Mouse (Mus musculus) ES-E14 (cell line): ENCODE results near the gene Crhr1. TPM values are rescaled to one million over a fixed set of nuclear protein-coding genes. Genes with fewer than 3 reads are reported as not detected.
A peak's percentile ranks its signal among the peaks of the same experiment; 100 is the strongest.

Experiments
- DNase-seq: peaks from one replicate; pipeline ENCODE4 v3.0.0-alpha.2; 2013; ENCODE audit warnings: low read depth, low spot score
- H3K27ac ChIP-seq: 2 replicates; pipeline ENCODE4 v1.5.1; 2012; ENCODE audit warnings: low read depth, mild to moderate bottlenecking, low read length, moderate library complexity, mixed read lengths; ENCODE audit not compliant: poor library complexity, insufficient read depth, severe bottlenecking
- H3K36me3 ChIP-seq: 2 replicates; pipeline ENCODE4 v1.6.1; 2012; ENCODE audit warnings: mild to moderate bottlenecking, low read length, moderate library complexity, mixed read lengths; ENCODE audit not compliant: control insufficient read depth, poor library complexity, insufficient read depth, severe bottlenecking
- H3K4me1 ChIP-seq, 2 experiments: fragments of 150-350 bp in 1 of 2; sonication (generic) in 1 of 2; 2 replicates each; pipeline ENCODE4 v1.6.1; 2012; ENCODE audit warnings: low read length in 2 of 2, mild to moderate bottlenecking in 1 of 2, mixed read lengths in 1 of 2; ENCODE audit not compliant: control insufficient read depth in 2 of 2, insufficient read depth in 2 of 2, poor library complexity in 1 of 2
- H3K4me3 ChIP-seq, 2 experiments: fragments of 150-350 bp in 1 of 2; sonication (generic) in 1 of 2; 2 replicates each; pipeline ENCODE4 v1.5.1; 2012; ENCODE audit warnings: low read length in 2 of 2, low read depth in 1 of 2, mild to moderate bottlenecking in 1 of 2, mixed read lengths in 1 of 2; ENCODE audit not compliant: insufficient read depth in 1 of 2, poor library complexity in 1 of 2, severe bottlenecking in 1 of 2
- H3K9ac ChIP-seq: 2 replicates; pipeline ENCODE4 v1.6.1; 2012; ENCODE audit warnings: low read depth, mild to moderate bottlenecking, low read length, mixed read lengths; ENCODE audit not compliant: poor library complexity, insufficient read depth, severe bottlenecking
- H3K9me3 ChIP-seq: fragments of 150-350 bp; sonication (generic); 2 replicates; pipeline ENCODE4 v1.6.1; 2012; ENCODE audit warnings: low read depth, mild to moderate bottlenecking, low read length; ENCODE audit not compliant: control insufficient read depth, insufficient read depth
- CHD2 ChIP-seq: IDR thresholded peaks from 2 replicates; pipeline ENCODE4 v1.6.1; 2014; ENCODE audit warnings: mild to moderate bottlenecking, low read depth, low read length, inconsistent platforms
- HCFC1 ChIP-seq: IDR thresholded peaks from 2 replicates; pipeline ENCODE4 v1.6.1; 2012; ENCODE audit warnings: low read length, inconsistent platforms, borderline replicate concordance; ENCODE audit not compliant: insufficient read depth
- MAFK ChIP-seq: IDR thresholded peaks from 2 replicates; pipeline ENCODE4 v1.6.1; 2014; ENCODE audit warnings: mild to moderate bottlenecking, low read depth, low read length, inconsistent platforms; ENCODE audit not compliant: insufficient read depth
- ZC3H11A ChIP-seq: IDR thresholded peaks from 2 replicates; pipeline ENCODE4 v1.6.1; 2012; ENCODE audit warnings: low read depth, mild to moderate bottlenecking, inconsistent platforms, low read length, borderline replicate concordance
- ZNF384 ChIP-seq: IDR thresholded peaks from 2 replicates; pipeline ENCODE4 v1.6.1; 2012; ENCODE audit warnings: low read depth, low read length, inconsistent platforms
- in situ Hi-C, 2 experiments: fragments of 600-800 bp; cut with MboI; formaldehyde crosslinking; loops; one replicate each; pipeline ENCODE4 v1.15.1; 2025; ENCODE audit warnings: low sequenced_read_pairs in 2 of 2, inconsistent platforms in 1 of 2; ENCODE audit not compliant: unreplicated experiment in 2 of 2
- total RNA-seq: library from RNA; depleted of rRNA; stranded (reverse); fragments of 300-350 nt; gene quantifications from 2 replicates; pipeline ENCODE4 v1.2.3, GENCODE M21; 2012

The Crhr1 gene
- total RNA-seq, 1 experiment, result 0.09 TPM

DNA sequence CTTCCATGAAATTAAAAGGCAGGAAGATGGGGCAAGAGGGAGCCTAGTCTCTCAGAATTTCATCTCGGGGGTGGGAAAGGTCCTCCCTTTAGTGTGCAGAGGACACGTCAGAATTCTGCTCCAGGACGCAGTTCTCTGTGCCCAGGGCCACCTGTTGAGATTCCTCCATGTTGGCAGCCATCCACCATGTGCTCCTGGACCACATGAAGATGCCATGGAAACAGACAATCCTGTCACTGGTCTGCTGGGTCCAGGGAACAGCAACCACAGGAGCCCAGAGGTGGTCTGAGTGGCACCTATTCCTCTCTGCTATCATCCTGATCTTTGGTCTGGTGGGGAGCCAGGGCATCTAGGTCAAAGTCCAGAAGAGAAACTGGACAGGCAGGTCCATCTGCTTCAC lies 6.3 kb downstream of the Crhr1 start:
- in situ Hi-C loops, result no loop called here
- TF ChIP-seq HCFC1 (no peak), MAFK (no peak), CHD2 (no peak), ZNF384 (no peak), ZC3H11A (no peak)
- Histone ChIP-seq H3K36me3 (no peaks in the 10 kb centered on the region), H3K9me3 (no peaks in the 10 kb centered on the region), H3K4me3 (no peak overlapping the region), H3K27ac (no peak overlapping the region), H3K4me1 (no peaks in the 10 kb centered on the region), H3K9ac (no peak overlapping the region)
- no peak for DNase-seq

- no peak overlapping the region for H3K9ac ChIP-seq
- H3K4me1 ChIP-seq, result no peaks in the 10 kb centered on the region
- TF ChIP-seq ZNF384 (no peak), CHD2 (no peak), ZC3H11A (no peak), MAFK (peak; percentile 89)
- in situ Hi-C loops, result no loop called here
- H3K4me3 ChIP-seq, result no peak overlapping the region
- DNase-seq, result no peak
- no peaks in the 10 kb centered on the region for H3K9me3 ChIP-seq
- no peaks in the 10 kb centered on the region for H3K36me3 ChIP-seq
- no peak overlapping the region for H3K27ac ChIP-seq
Observed at GRCm38 (mm10) chr11:104144930-104145329, 12.3 kb downstream of the Crhr1 start.

- no peaks in the 10 kb centered on the region for H3K4me1 ChIP-seq
- in situ Hi-C loops, result no loop called here
- no peaks in the 10 kb centered on the region for H3K36me3 ChIP-seq
- H3K27ac ChIP-seq, result no peak overlapping the region
- no peak overlapping the region for H3K4me3 ChIP-seq
- no peak for DNase-seq
- no peak overlapping the region for H3K9ac ChIP-seq
- TF ChIP-seq CHD2, result no peak
- no peaks in the 10 kb centered on the region for H3K9me3 ChIP-seq
Observed at GRCm38 (mm10) chr11:104148787-104149186, 16.1 kb downstream of the Crhr1 start.

- in situ Hi-C loops, result no loop called here
- Histone ChIP-seq H3K36me3 (no peaks in the 10 kb centered on the region), H3K9me3 (no peaks in the 10 kb centered on the region), H3K4me3 (no peak overlapping the region), H3K4me1 (no peaks in the 10 kb centered on the region), H3K27ac (no peak overlapping the region), H3K9ac (no peak overlapping the region)
- no peak for DNase-seq
- TF ChIP-seq ZNF384, result no peak
Observed at GRCm38 (mm10) chr11:104150911-104151310, 18.3 kb downstream of the Crhr1 start.

GRCm38 (mm10) chr11:104154332-104154731 lies 21.7 kb downstream of the Crhr1 start:
- Histone ChIP-seq H3K9ac (no peak overlapping the region), H3K27ac (no peak overlapping the region), H3K9me3 (no peaks in the 10 kb centered on the region), H3K36me3 (no peaks in the 10 kb centered on the region), H3K4me3 (no peak overlapping the region), H3K4me1 (no peaks in the 10 kb centered on the region)
- in situ Hi-C loops, result no loop called here
- no peak for DNase-seq
- TF ChIP-seq CHD2, result no peak
- no peak for TF ChIP-seq ZNF384
